Mouse (Mus musculus) frontal cortex, adult (tissue): Measurements from ENCODE around the gene Pola2.

Experiments
- ATAC-seq: cut with Nextera tagmentation; 2 replicates; pipeline ENCODE4 v1.9.2; 2017; ENCODE audit warnings: mild to moderate bottlenecking, moderate library complexity, mixed read lengths; ENCODE audit not compliant: low TSS enrichment

Gene Pola2

GRCm38 (mm10) chr19:5965280-5965679, 1.3 kb upstream of the Pola2 start:
- ATAC-seq: peak; percentile 62; the same call in 1 of the 2 replicates

GRCm38 (mm10) chr19:5964804-5965203, 802 bp upstream of the Pola2 start:
- ATAC-seq: no peak

- no peak for ATAC-seq
Measured at GRCm38 (mm10) chr19:5962651-5963050, 1.4 kb downstream of the Pola2 start.

DNA sequence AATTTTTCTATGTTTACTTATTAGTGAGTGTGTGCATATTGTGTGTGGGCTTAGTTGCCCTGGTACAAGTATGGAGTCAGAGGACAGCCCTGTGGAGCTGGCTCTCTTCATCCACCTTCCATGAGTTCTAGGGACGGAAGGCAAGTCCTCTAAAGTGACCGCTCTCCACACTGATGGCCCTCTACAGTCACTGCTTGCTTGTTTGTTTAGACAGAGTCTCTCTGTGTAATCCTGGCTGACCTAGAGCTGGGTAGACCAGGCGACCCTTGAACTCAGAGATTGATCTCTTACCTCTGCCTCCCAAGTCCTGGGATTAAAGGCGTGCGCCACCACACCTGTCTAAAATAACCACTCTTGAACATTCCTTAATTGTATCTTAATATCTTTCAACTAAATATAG, 6.6 kb downstream of the Pola2 start:
- no peak for ATAC-seq

DNA sequence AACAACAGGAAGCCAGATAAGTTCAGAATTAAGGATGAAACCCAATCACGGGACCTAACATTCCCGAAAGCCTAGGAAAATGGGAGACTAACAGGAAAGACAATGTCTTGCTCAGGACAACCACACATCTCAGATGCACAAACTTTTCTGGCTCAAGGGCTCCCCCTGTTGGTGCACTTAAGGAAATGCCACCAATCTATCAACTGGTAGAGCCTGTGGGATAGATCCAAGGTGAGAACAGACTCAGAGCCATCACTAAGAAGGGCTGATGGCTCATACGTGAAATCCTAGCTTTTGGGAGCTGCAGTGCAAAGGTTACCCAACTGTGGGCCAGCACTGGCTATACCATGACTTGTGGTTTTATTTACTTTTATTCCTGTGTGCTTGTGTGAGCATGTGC, 7.3 kb downstream of the Pola2 start:
- peak; percentile 57 for ATAC-seq

DNA sequence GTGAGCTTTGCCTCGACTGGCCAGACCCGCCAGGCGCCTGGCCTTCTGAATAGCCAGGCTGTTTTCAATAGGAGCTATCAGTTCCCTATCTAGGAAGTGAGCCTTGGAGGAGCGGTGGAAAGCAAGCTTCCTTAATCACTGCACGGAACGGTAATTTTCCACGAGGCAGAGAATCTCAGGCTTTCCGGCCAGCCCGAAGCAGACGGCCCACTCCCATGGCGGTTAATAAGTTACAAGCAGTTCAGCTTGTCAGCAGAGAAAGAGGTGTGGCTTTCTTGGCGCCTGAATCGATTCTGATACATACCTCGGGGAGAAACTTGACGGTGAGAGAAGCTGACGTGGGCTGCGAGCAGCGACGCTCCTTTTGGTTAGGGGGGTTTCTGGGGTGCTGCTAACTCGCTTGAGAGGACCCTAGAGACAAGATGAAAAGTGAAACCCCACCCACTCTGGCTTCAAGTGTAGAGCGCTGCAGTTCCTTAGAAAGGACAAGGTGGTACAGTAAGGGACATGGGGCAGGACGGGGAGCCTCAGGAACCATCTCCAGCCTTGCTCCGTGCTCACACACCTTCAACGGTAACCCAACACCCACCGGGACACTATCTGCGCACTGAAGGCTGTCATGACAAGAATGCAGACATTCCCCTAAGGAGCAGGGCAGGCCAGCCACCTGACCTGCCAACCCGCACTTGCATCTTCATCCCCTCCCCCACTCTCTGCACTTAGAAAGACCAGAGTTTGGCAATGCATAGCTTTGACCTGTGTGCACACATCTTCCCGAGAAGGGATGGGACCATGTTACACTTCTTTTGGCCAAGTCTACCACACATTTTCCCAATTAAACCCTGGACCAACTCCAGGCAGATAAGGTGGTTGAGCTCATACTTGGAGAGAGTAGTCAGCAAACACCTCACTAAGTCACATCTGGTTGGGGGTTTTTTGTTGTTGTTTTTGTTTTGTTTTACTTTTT, 8.0 kb downstream of the Pola2 start:
- no peak for ATAC-seq

GRCm38 (mm10) chr19:5954936-5955335, 9.1 kb downstream of the Pola2 start:
- ATAC-seq: no peak

DNA sequence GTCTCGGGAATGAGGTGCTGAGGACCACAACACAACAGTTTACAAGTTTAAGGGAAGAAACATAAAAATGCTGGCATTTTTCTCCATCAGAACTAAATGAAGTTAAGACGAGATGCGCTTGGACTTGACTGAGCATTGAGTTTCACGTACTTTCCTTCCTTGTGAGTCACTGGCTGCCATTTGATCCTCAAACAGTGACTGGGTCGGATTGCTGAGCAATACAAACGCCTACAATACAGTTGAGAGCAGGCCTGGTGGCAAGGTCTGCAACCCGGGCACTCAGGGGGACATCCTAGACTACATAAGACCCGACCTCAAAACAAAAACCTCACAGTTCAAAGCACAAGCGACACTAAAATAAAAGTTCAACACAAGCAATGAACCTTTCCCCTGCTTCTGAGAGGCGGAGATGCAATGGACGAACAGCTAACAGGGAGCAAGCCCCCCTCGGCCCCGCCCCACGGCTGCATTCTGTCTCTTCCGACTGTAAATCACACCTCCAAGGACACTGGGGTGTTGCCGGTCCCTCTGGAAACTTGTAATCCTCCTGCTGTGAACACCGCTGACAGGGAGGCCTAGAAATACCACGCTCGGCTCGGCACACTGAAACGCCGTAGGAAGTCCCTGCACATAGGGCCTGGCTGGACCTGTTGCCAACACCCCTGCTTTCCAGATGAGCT, 9.8 kb downstream of the Pola2 start:
- no peak for ATAC-seq

DNA sequence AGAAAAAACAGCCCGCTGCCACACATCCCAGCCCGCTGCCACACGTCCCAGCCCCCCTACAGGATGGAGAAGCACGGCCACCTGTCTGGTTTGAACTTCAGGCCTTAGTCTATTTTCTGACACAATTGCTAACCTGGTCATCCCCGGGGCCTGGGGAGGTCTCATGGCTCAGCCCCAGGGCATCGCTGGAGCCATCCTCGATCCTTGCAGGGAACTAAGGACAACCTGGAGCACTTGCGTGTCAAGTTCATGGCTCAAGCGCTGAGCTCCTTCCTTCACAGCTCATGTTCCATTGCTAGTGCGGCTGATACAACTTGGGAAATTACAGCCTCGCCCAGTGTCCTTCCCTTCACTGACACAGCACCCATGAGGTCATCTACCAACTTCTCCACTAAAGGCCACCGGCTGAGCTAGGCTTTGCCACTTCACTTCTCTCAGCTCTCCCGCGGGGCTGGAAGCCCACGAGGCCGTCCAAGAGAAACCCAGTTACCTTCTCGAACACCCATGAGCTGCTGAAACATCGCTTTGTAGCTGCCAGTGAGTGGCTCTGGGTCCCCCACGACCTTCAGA, 10.7 kb downstream of the Pola2 start:
- no peak for ATAC-seq

- no peak for ATAC-seq
Measured at GRCm38 (mm10) chr19:5952071-5952691, 11.8 kb downstream of the Pola2 start.

DNA sequence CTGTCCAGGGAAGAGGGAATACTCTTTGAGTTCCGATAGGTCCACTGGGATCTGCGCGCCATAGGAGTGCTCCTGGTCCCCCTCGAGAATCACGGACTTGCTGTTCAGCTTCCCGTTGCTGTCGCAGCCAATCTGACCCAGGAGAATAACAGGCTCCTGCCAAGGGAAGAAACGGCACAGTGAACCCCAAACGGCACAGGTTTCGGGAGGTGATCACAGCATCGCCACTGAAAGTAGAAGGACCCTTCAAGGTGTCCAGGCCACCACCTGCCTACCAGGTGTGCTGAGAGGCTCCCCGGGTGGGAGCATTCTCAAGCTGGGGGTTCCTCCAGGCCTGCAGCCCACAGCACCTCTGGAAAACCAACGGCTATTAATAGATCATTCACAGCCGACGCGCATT, 12.4 kb downstream of the Pola2 start:
- no peak for ATAC-seq

- ATAC-seq: no peak
Measured at GRCm38 (mm10) chr19:5950218-5950617, 13.8 kb downstream of the Pola2 start.

- ATAC-seq: no peak
Measured at GRCm38 (mm10) chr19:5945891-5946290, 18.1 kb downstream of the Pola2 start.

DNA sequence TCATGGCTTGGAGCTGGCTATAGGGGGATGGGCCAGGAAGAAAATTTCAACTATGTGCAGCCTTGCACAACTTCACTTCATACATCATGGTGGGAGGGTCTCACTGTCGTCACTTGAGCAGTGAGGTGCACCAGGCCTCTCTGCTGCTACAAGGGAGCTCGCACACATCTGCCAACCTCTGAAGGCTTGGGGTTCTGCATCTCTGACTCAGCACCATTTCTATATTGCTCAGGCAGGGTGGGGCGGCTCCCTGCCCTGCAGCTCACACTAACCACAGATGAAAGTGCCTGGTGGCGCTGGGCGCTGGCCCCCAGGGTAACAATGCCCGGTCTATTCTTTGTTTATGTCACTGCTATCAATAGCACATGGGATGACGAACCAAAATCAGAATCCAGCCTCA, 19.0 kb downstream of the Pola2 start:
- ATAC-seq: peak; percentile 27; the same call in 1 of the 2 replicates

DNA sequence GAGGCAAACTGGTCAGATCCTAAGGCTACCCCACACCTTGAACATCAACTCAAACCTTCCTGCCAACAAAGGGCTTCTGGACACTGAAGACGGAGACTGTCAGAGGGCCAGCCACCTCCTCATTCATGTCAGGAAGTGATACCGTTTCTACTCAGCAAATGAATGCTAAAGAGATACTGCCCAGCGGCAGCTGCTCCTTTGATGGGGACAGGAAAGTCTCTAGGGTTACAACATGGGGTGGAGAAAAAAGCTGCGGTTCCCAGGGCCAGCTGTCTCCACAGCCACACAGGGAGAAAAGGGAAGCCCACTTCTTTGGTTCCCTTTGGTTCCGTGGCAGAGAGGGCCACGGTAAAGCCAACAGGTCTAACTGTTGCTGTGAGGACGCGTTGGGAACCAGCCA, 19.9 kb downstream of the Pola2 start:
- ATAC-seq: no peak

DNA sequence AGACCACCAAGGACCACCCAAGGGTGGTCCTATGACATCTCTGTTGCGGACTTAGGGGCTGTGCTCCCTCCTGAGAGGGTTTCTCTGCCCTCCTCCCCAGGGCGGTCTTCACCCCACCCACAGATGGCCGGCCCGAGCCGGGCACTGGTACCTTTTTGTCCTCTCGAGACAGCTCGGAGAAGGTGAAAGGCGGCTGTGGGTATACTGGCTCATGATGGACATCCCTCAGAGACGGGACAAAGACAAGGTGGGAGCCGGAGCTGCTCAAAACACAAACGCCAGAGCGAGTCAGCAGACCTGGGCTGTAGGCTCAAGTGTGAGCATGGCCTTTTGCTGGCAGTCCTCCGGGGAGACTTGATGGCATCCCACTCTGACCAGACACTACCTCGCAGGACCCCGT, 20.6 kb downstream of the Pola2 start:
- no peak for ATAC-seq

GRCm38 (mm10) chr19:5942581-5942980, 21.4 kb downstream of the Pola2 start:
- no peak for ATAC-seq

DNA sequence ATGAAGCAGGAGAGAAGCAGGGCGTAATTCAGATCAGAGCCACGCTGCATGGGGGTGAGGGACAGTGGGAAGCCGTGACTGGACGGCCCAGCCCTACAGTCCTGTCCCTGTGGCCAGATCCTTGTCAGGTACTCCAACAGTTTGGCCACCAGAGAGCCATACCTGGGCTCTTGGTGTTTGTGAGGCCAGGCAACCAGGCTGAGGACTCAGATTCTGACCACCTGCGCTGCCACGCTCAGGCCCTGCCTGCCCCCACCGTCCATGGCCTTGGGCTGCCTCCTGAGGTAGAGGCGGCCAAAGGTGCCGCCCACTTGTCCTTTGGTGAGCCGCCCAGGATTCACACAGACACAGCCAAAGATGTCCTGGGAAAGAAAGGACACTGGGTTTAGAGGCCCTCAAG, 23.3 kb downstream of the Pola2 start:
- ATAC-seq: no peak

GRCm38 (mm10) chr19:5940173-5940572, 23.8 kb downstream of the Pola2 start:
- ATAC-seq: no peak; the same call in 1 of the 2 replicates

DNA sequence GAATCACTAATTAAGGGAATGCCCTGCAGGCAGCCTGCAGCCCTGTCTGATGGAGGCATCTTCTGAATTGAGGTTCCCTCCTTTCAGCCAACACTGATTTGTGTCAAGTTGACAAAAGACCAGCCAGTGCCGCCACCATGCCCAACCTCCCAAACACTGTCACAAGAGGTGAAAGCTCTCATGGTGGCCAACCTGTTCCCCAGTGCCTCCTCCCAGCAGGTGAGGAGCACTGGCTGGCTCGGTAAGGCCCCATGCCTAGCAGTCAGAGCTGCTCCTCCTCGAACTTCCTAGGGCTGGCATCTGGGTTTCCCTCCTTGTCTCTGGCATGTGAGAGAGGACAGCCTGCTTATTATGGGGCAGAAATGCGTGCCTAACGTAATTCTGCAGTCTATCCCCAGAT, 24.3 kb downstream of the Pola2 start:
- ATAC-seq: no peak

GRCm38 (mm10) chr19:5938516-5938915, 25.5 kb downstream of the Pola2 start:
- no peak for ATAC-seq

- ATAC-seq: no peak
Measured at GRCm38 (mm10) chr19:5937836-5938406, 26.1 kb downstream of the Pola2 start.
